ENCODE assay signal across 14 mouse cellular contexts in the genomic region with DNA sequence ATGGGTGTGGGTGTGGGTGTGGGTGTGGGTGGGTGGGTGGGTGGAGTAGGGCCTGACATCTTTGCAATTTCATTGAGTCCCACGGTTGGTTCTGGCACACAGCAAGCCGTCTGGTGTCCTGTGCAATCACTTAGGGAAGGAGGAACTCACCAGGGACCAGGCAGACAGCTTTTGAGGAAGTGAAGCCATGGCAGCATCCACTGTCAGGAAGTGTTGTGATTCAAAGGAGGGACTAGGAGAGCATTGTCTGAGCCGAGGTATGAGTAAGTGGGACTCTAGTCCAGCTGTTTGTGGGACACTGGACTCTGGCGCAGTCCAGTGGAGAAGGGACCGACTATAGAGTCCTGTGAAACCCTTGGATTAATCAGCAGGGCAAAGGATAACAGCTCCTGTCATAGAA.
DNase-seq lines count a peak whose midpoint lies in the region; ATAC-seq and TF ChIP-seq lines count a peak whose summit lies in the region.
"Had no signal": no experiment of that assay in that cellular context is flagged by ENCODE, and none has a peak within 500 bp of the region (broad histone marks: within the 10 kb centered on the region; RNA-seq: fewer than 3 reads in every experiment).

No protein-coding gene starts in this region.

- no peak overlapping the region for H3K9ac ChIP-seq in heart, adult 2 months (ENCODE audit: low read depth, low read length)
- no peak overlapping the region for H3K9ac ChIP-seq in heart, embryonic 12.5 days
- H3K9ac ChIP-seq in heart, postnatal 0 days (replicated peaks; ENCODE audit: low read depth, low read length), result no peak overlapping the region
- H3K9ac ChIP-seq: embryonic facial prominence, embryonic 15.5 days; forebrain, embryonic 13.5 days; neural tube, embryonic 15.5 days had no signal

- DNase-seq in heart, adult 2 months, result peak in 1 of 2 experiments; percentile 49
- DNase-seq in lung, postnatal 25 days (ENCODE audit: low spot score), result peak; percentile 19
- DNase-seq in lung, postnatal 14 days, result no peak
- DNase-seq in heart, postnatal 0 days (ENCODE audit: low spot score), result peak; percentile 29
- no peak for DNase-seq in cerebellum, postnatal 10 days
- DNase-seq in embryo, embryonic 11 days, result no peak
- DNase-seq in ovary, adult 18-20 months (ENCODE audit: low spot score), result no peak
- DNase-seq: adrenal gland, postnatal 25 days; B cell, adult 2 months had no signal

- no peak for ATAC-seq in heart, embryonic 12.5 days (ENCODE audit: insufficient number of reproducible peaks, low FRiP score)
- peak; percentile 67; the same call in 1 of the 2 replicates for ATAC-seq in heart, postnatal 0 days (ENCODE audit: insufficient read depth, low read depth)
- ATAC-seq: forebrain, embryonic 13.5 days had no signal

- H3K27me3 ChIP-seq in heart, adult 2 months (ENCODE audit: control insufficient read depth, insufficient read depth, low read length), result no peaks in the 10 kb centered on the region
- H3K27me3 ChIP-seq in heart, embryonic 12.5 days (replicated peaks), result no peaks in the 10 kb centered on the region
- no peaks in the 10 kb centered on the region for H3K27me3 ChIP-seq in heart, postnatal 0 days (ENCODE audit: control insufficient read depth, insufficient read depth, low read length)
- H3K27me3 ChIP-seq: embryonic facial prominence, embryonic 15.5 days had no signal

- H3K9me3 ChIP-seq in heart, embryonic 12.5 days (replicated peaks), result no peaks in the 10 kb centered on the region
- no peaks in the 10 kb centered on the region for H3K9me3 ChIP-seq in heart, postnatal 0 days (replicated peaks; ENCODE audit: control insufficient read depth, low read length)
- H3K9me3 ChIP-seq: embryonic facial prominence, embryonic 15.5 days; forebrain, embryonic 13.5 days; neural tube, embryonic 15.5 days had no signal

- TF ChIP-seq EP300 in heart, adult 2 months (IDR thresholded peaks at IDR 0.05; ENCODE audit: insufficient read depth, low read depth, low read length), result peak; percentile 61; the same call in 1 of the 2 replicates
- no peak for TF ChIP-seq EP300 in heart, postnatal 0 days (IDR thresholded peaks at IDR 0.05; ENCODE audit: low read depth)

- 26% methylated on average over 5 of the region's 5 CpGs for WGBS in heart, adult 2 months
- 65% methylated on average over 5 of the region's 5 CpGs for WGBS in heart, embryonic 12.5 days
- WGBS in heart, postnatal 0 days, result 53% methylated on average over 5 of the region's 5 CpGs

- H3K79me2 ChIP-seq in heart, adult 2 months (replicated peaks; ENCODE audit: control insufficient read depth, insufficient read depth, low read length), result peaks cover 2% of the 10 kb centered on the region; the same call in 1 of the 2 replicates

- no peaks in the 10 kb centered on the region; the same call in 1 of the 2 replicates for H3K36me3 ChIP-seq in heart, adult 2 months (ENCODE audit: control insufficient read depth, insufficient read depth, low read length)
- no peaks in the 10 kb centered on the region for H3K36me3 ChIP-seq in heart, embryonic 12.5 days
- H3K36me3 ChIP-seq in heart, postnatal 0 days (replicated peaks; ENCODE audit: control insufficient read depth, insufficient read depth, low read length), result no peaks in the 10 kb centered on the region
- H3K36me3 ChIP-seq: embryonic facial prominence, embryonic 15.5 days; neural tube, embryonic 15.5 days had no signal

- 0 out of 2 replicates have a peak overlapping the region, but pooled peaks have one; percentile 3 for H3K27ac ChIP-seq in heart, adult 2 months
- no peak overlapping the region for H3K27ac ChIP-seq in heart, embryonic 12.5 days (ENCODE audit: poor library complexity, severe bottlenecking)
- H3K27ac ChIP-seq in heart, postnatal 0 days (ENCODE audit: low read depth), result no peak overlapping the region
- H3K27ac ChIP-seq: embryonic facial prominence, embryonic 15.5 days; forebrain, embryonic 13.5 days; neural tube, embryonic 15.5 days had no signal

- no peak for TF ChIP-seq POLR2A in heart, adult 2 months (IDR thresholded peaks at IDR 0.05; ENCODE audit: insufficient read depth, low read depth, low read length)

- intact Hi-C loops in heart, adult 2 months (cut with DNase I), result loop anchor here (5.0 kb wide), 1 partner anchor 69 kb away; no protein-coding TSS in a partner anchor

- H3K4me3 ChIP-seq in heart, adult 2 months, result no peak overlapping the region
- H3K4me3 ChIP-seq in heart, embryonic 12.5 days, result no peak overlapping the region
- H3K4me3 ChIP-seq in heart, postnatal 0 days (ENCODE audit: low read depth, low read length), result no peak overlapping the region
- H3K4me3 ChIP-seq: embryonic facial prominence, embryonic 15.5 days; forebrain, embryonic 13.5 days; neural tube, embryonic 15.5 days had no signal

- TF ChIP-seq CTCF in heart, adult 2 months (IDR thresholded peaks at IDR 0.05), result no peak
- no peak for TF ChIP-seq CTCF in heart, postnatal 0 days (IDR thresholded peaks at IDR 0.05; ENCODE audit: low read depth)

- H3K4me2 ChIP-seq in heart, embryonic 12.5 days, result no peak overlapping the region
- H3K4me2 ChIP-seq in heart, postnatal 0 days (ENCODE audit: low read depth, low read length), result no peak overlapping the region
- H3K4me2 ChIP-seq: embryonic facial prominence, embryonic 15.5 days; forebrain, embryonic 13.5 days; liver, embryonic 11.5 days; neural tube, embryonic 15.5 days had no signal

- peaks cover 8% of the 10 kb centered on the region for H3K4me1 ChIP-seq in heart, adult 2 months (ENCODE audit: control insufficient read depth, insufficient read depth, low read length)
- H3K4me1 ChIP-seq in heart, embryonic 12.5 days (replicated peaks), result peaks cover 43% of the 10 kb centered on the region
- H3K4me1 ChIP-seq in heart, postnatal 0 days (ENCODE audit: control insufficient read depth, insufficient read depth), result peaks cover 6% of the 10 kb centered on the region; the same call in 1 of the 2 replicates

Comparison
In these comparisons a context has a peak if more than half of its experiments do, and no peak if none do; other contexts are left out.
1. DNase-seq: peak in lung, postnatal 25 days (single experiment) and heart, postnatal 0 days (single experiment); none in lung, postnatal 14 days (single experiment), cerebellum, postnatal 10 days (0 of 2), embryo, embryonic 11 days (single experiment) and ovary, adult 18-20 months (single experiment).